Mouse (Mus musculus): Measurements from ENCODE around the gene Tmem14a. TPM values are rescaled to one million over a fixed set of nuclear protein-coding genes. Genes with fewer than 3 reads are reported as not detected.
A peak's percentile ranks its signal among the peaks of the same experiment; 100 is the strongest.
"Not testable (repeated sequence)": the region's sequence is repeated elsewhere in the genome, so short reads cannot be mapped to it uniquely, and the experiment has no call there.

The Tmem14a gene
- total RNA-seq (2021): 1 to 10 TPM; 4.5 to 4.8 TPM
- long read RNA-seq, experiment 1, transcript Tmem14a-202 (5 exons, 1,168 nt): major isoform, 8 of 12 reads
- long read RNA-seq, experiment 1, partial matches to known transcripts: 1 of 12 reads
- long read RNA-seq, experiment 1, other reads (novel, unspliced or antisense): 2 of 12 reads
- long read RNA-seq, experiment 2, partial matches to known transcripts: 2 of 8 reads
- long read RNA-seq, experiment 2, other reads (novel, unspliced or antisense): 2 of 8 reads

DNA sequence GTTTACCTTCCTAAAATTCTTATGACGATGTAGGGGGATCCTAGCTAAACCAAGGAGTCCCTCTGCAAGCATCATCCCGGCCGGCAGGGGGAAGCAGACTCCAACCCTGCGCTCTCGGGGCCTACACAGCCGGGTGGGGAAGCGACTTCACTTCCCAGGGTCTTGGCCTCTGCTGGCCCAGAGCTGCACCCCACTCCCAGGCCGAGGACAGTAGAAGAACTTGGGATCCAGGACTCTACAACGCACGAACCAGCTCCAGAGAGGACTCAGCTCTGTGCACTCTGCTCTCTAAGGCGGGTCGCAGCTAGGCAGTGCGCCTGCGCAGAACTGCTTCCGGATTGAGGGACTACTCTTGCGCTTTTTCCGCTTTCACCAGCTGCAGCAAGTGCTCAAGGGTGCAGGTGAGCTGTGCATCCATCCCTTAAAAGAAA lies at the start of gene Tmem14a:
TSS of gene Tmem14a (plus strand) at position 87 of the 431 bp plus-strand sequence.
- peak; percentile 90 for DNase-seq

DNA sequence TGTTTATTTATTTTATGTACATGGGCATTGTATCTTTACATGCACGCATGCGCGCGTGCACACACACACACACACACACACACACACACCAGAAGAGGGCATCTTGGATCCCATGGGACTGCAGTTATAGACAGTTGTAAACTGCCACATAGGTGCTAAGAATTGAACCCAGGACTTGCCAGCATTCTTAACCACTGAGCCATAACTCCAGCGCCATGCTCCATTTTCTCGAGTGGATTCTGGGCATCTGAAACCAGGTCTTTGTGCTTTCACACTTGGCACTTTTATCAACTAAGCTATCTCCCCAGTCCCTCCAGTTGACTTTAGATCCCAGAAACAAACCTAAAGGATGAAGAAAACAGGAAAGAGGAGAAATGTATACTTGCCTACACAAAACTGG lies 33.2 kb upstream of the Tmem14a start:
- no peak for DNase-seq

DNA sequence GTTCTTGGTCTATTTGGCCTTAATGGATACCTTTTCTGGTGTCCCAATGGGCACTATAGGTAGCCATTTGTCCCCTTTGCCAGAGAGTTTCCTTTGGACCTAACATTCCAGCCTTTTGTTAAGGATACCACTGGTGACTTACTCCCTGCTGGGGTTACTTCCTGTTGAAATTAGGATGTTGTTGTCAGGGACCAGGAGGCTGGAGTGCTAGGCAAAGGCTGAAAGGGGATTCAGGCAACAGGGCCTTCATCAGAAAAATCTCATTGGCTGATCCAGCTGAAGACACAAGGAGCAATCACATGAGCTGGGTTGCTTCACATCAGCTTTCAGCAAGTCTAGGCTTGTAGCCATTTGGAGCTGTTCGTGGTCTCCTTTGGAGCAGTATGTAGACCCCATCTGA lies 12.1 kb upstream of the Tmem14a start:
- no peak for DNase-seq

DNA sequence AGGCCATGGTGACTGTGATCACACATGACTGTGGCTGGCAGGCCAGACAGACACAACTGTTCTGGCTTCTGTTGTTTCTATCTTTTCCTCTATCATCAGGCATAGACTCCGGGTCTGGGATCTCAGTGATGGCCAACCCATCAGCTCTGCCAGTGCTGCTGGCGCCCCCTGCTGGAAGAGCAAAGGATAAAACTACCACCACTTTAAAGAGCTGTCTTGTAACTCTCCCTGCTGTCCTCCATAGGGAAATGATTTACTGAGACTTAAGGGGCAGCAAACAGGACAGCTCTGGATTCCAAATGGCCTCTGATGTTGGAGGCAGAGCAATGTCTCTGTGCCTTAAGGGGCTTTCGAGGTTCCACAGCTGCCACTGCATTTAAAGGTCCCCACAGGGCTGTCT lies 4.8 kb upstream of the Tmem14a start:
- not testable (repeated sequence) for DNase-seq

DNA sequence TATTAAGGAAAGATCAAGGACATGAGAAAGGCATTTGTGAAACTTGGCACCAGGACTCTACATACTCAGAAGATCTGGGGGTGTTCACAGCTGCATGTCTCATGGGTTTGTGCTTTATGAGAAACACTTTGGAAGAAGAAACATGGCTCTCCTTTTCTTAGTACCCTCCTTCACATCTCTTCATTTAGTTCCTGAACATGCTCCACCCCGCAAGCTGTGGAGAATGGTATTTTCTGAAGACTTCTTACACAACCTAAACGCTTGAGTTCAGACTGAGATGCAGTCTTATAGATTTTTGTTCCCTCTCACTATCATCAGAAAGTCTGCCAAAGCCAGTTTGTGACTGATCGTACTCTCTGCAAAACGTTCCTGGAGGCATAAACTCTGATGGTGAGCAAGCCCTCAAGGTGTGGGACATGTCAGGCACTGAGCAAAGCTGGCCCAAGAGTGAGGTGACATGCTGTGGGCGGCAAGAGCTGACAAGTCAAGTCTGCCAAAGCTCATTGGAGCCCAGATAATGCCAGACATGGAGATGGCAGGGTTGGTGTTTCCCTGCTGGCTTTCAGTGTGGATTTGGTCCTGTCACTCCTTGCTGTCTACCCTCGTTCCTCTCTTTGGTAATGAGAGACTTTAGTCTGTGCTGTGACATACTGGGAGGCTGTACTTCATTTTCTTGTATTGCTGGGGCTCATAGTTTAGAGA lies 4.2 kb upstream of the Tmem14a start:
- DNase-seq: not testable (repeated sequence)

DNA sequence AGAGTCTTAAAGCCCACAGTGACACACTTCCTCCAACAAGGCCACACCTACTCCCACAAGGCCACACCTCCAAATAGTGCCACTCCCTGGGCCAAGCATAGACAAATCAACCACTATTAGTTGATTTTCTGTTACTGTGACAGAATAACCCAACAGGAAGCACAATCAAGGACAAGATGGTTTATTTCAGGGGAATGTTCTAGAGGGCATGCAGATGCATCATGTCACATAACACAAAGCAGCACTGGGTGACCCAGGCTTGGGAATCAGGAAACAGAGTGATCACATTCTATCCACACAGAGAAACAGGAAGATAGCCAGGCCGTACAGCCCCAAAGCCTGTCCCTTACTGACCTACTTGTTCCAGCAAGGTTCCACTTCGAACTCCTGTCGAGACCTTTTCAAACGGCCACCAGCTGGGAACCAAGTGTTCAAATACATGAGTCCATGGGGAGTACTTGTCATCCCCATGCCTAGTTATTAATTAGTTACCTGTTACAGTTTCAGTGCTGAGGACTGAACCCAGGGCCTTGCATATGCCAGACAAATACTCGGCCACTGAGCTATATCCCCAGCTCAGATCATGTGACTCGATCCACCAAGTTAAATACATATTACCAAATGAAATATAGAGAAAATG lies 9.5 kb downstream of the Tmem14a start:
- no peak for DNase-seq

DNA sequence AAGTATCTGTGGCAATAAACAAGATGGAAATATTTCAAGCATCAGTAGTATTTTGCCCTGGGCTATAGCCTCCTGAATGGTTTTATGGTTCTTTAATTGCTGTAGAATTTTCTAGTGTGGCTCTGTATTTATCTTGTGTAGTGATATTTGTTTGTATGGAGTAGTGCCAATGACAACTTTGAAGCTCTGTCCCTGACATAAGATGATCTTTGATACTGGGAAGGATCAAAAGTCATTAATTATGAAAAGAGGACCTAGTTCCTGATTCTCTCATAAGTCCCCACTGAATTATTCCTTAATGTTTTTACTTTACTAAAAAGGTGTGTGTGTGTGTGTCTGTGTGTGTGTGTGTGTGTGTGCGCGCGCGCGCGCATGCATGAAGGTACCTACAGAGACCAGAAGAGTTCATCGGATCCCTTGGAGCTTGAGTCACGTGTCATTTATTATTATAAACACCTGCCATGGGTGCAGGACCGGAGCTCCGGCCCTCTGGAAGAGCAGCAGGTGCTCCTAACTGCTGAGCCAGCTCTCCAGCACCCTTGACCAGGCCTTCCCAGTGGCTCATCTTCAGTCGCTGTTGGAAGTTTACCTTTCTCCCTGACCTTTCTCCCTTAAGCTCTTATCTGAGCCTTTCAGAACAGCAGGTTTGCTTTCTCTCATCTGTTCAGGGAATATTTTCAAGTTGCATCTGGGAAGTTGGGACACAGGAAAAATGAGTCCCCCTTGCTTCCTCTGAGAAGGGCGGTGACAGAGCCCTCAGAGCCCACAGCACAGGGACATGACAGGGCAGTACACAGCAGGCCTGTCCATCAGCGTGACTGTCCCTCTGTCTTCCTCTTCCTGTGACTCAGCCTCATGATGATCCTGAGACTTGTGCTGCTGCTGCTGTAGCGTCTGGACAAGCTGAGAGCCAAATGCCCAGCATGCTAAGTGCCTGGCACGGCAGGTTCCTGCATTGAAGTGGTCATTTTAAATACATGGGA lies 10.7 kb downstream of the Tmem14a start:
- DNase-seq: not testable (repeated sequence)

DNA sequence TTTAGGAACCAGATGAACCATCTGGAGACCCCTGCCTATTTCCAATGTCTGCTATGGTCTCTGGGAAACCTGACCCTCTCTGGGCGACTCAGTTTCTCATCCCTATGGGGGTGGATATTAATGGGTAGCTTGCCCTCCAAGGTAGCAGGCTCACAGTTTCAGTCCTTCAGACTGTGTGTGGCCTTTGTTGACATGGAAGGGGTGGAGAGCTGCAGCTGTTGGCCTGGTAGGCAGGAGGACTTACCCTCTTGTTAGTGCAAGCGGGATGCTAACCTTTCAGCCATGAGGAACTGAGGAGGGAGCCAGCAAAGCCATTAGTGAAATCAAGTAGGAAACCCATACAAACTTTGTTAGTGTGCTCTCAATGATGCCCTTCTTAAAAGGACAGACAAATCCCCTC lies 12.0 kb downstream of the Tmem14a start:
- no peak for DNase-seq

DNA sequence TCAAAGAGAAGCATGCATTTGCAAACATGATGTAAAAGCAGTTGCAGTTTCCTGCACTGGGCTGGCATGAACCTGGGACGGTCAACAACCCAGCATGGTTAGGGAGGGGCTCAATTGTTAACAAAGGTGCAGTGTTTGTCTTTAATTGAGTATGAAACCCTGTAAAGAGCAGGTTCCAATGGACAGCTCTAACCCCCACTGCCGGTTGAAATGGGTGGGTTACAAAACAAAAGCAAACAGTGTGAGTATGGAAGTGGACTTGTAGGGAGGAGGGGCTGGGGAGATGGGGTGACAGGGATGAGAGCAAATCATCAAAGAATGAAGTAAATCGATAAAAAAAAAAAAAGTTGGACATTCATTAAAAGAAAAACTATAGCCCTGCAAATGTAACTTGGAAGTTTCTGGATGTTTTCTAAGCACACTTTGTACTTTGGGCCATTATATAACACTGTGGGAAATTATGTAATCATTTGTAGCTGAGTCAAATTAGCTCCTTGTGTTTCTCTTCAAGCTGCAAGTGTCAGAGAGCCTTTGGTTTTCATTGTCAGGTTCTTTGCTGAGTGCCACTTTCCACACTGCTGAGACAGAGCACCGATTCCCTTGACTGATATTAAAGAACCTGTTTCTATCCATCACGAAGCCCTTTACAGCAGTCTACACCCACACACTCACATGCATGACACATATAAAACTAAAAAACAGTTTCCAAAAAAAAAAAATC lies 13.5 kb downstream of the Tmem14a start:
- DNase-seq: no peak

DNA sequence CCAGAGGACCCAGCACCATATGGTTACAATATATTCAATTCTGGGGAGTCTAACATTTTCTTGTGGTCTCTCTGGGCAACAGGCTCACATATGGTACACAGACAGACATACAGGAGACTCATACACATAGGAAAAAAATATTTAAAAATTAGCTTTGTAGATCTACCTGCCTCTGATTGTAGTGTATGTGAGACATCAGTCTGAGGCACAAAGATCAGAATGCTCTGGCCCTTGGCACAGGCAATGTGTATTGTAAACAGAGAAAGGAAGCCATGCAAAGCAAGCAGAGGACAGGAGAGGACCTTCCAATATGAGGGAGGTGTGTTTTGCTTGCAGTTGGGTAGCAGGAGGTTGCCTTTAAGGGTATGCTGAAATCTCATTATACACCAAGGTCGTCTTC lies 14.1 kb downstream of the Tmem14a start:
- no peak for DNase-seq

DNA sequence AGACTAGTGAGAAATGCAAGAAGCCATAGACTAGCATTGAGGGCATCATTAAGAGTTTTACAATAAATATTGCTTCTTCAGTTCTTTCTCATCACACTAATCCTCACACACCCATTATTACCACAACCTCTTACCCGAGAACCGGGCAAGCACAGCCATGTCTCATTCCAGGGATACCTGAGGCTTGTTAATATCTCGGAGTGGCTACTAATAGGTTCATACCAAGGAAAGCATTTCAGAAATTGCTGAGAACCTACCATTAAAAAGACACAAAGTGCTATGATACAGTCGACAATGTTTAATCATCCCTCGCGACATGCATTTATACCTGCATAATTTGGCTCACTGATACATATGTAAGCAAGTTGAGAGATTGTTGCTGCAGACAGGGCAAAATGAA lies 17.0 kb downstream of the Tmem14a start:
- DNase-seq: no peak

DNA sequence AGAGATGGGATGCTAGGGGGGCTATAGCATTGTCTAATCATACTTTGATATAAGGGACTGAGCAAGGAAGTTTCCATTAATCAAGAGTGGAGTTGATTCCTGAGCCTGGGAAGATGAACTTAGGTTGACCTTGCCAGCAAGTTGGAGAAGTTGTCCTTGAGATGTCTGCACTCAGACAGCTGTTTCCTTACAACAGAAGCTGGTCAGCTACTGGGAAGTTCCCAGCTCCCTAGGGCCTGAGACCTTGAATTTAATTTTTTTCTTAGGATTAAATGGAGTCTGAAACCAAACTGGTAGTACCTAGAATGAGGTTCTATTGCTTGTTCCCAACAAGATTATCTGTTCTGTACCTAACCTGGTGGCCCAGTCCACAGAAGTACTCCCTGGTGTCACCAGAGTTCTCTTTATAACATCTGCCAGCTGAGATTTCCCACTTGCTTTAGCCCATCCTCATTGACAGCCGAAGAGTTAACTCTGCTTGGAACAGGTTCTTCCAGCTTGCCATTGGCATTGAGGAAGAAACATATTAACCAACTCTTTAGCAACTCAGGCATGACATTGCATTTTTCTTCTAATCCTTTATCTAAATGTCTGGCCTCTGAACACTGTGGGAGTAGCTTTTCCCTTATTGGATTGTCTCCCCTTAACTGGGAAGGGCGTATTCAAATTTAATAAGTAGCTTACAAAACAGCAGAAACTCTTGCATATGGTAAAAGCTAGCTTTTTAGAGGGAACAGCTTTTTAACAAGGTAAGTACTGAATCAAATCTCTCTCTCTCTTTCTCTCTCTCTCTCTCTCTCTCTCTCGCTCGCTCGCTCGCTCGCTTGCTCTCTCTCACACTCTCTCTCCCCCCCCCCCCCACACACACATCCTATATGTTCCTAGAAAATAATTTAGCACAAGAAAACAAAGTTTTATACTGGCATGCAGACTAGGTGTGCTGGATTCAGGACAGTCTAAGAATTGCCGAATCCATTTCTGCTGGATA lies 21.8 kb downstream of the Tmem14a start, which contains the start of gene Gsta3:
TSS of gene Gsta3 (plus strand) at position 679 of the 988 bp plus-strand sequence.
- peak; percentile 7 for DNase-seq

DNA sequence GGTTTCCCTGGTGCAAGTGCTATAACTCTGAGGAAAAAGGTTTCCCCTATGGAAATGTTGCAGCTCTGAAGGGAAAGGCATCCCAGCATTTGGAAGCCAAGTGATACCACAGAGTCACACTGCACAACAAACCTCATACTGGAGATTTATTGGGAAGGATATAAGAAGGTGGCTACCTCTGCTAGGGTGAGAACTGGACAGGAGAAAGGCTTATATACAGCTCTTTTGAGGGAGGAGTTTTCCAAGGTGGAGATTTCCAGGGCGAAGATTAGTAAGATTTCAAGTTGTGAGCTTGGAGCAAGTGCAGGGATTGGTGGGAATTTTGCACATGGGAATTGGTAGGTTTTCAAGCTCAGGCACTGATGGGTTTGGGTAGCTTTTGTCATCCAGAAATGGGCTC lies 22.7 kb downstream of the Tmem14a start:
- no peak for DNase-seq

DNA sequence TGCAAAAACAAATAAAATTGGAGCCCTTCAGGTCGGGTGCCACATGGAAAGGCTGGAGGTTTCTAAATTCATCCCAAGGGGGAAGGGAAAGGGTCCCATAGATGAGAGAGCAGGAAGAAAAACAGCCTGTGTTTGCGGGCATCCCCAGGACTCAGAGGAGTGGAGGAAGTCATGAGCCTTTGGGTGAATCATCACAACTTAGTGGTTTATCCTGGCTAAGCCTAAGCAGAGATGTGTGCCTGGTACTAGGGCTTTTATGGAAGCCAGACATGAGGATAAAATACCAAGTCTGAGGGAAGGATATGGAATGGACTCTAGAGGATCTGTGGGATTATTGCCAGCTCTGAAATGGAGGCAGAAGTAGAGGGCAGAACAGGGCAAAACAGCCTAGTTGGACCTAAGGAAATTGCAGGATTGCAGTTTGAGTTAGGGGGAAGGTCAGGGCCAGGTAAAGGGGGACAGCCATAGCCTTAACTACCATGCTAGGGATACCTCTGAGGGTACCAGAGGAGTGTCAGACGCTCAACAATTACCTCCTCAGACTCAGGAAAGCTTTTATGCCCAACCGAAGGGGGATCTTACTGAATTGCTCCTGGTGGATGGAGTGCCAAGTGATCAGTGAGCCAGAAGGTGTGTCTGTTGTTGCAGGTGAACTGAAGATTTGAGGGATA lies 26.1 kb downstream of the Tmem14a start:
- no peak for DNase-seq

DNA sequence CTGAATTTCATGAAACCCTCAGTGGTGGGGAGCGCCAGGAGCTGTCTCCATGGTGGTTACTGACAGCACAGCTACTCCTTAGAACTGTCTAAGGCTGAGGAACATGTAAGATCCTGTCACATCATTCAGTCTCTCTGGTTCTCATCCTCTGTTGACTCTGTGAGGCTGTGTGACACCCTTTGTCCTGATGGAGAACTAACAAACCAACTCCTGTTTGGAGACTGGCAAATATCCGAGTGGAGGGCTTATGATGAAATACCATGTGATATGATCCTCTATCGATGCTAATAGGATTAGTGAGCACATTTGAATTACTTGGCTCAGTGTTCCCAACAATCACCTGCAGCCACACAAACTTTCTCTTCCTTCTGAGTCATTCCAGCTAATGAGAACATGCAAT lies 27.8 kb downstream of the Tmem14a start:
- DNase-seq: no peak

DNA sequence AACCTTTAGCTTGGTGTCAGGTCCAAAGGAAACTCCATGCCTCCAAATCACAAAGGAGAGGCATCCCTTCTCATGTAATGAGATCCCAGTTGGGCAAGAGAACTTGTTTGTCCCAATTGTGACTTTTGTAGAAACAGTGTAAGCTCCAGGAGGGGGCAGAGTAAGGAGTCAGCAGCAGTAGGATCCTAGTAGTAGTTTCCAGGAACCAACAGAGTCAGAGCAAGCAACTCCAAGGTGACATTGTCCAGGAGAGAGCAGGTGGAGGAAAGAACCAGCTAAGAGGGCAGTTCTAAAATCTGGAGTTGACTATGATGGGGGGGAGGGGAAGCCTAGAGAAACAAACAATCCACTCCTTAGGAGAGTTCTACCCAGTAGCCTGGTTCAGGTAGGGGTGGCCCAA lies 29.5 kb downstream of the Tmem14a start:
- no peak for DNase-seq

DNA sequence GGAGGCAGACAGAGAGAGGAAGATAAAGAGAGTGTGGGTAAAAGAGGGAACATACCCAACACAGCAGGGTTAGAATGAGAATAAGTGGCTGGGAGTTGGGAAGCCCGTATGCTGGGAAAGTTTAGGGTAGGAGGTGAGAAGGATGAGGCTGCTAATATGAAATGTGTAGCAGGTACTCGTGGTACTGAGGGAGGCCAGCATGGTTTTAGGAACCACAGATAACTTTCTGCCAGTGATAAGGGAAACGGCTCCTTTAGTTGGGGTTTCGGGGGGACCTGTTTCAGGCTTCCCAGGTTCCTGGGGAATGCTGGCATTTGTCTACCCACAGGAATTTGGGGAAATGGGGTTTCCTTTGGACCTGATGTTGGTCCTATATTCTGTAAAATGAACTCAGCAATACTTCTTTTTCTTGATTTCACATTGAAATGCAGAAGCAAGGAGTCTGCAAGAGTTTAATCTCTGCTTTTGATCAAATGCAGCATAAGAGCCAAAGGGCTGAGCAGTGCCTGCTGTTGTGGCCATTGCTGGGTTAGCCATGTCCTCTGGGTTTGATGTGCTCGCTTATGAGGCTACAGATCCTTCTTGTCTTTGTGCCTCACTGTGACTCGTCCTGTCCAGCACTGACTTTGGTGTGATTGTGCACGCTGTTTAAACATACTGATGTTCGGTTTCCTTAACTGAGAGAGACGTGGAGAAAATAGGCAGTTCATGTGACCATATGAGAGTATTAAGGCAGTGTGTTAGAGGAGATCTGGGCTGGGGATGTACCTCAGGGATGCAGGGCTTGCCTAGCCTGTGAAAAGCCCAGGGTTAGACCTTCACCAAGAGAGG lies 30.4 kb downstream of the Tmem14a start:
- no peak for DNase-seq

DNA sequence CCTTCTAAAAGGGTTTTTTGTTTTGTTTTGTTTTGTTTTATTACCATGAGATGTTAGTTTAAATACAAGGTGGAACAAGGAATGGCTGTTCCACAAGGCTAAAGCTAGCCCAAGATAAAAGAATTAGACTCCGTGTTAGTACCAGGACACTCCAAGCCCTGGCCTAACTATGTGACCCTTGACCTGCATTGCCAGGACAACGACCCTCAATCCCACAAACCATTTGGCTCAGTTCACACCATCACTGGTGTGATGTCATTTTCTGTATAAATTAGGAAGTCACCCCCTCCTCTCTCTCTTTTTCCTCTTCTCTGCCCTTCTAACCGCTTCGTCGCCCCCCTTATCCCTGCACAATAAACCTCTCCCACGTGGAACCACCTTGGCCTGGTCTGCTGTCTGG lies 33.3 kb downstream of the Tmem14a start:
- no peak for DNase-seq
